8 mouse cellular contexts compared by ENCODE assay signal in genomic region chr13:58215592-58216341, GRCm38 (mm10). TPM values are rescaled to one million over a fixed set of nuclear protein-coding genes. Genes with fewer than 3 reads are reported as not detected.
DNase-seq lines count a peak whose midpoint lies in the region; ATAC-seq lines count a peak whose summit lies in the region.

Gene Ubqln1, minus strand, starts transcription at chr13:58215653.

- H3K27me3 ChIP-seq in hindbrain, embryonic 16.5 days (replicated peaks; ENCODE audit: control insufficient read depth, insufficient read depth, low read length), result no peaks in the 10 kb centered on the region

- H3K9me3 ChIP-seq in hindbrain, embryonic 16.5 days (ENCODE audit: control insufficient read depth, low read length), result no peaks in the 10 kb centered on the region

- H3K4me2 ChIP-seq in hindbrain, embryonic 16.5 days (ENCODE audit: low read length), result peak within 1 kb of the TSS; percentile 90

- peak; percentile 94 for ATAC-seq in hindbrain, embryonic 16.5 days

- H3K9ac ChIP-seq in hindbrain, embryonic 16.5 days (ENCODE audit: low read depth, low read length), result peak within 1 kb of the TSS; percentile 99

- H3K79me2 ChIP-seq in macrophage (ENCODE audit: inconsistent target), result peaks cover 41% of the 10 kb centered on the region

- H3K36me3 ChIP-seq in hindbrain, embryonic 16.5 days (ENCODE audit: control insufficient read depth, insufficient read depth, low read length), result no peaks in the 10 kb centered on the region
- H3K36me3 ChIP-seq in macrophage (ENCODE audit: inconsistent target), result no peaks in the 10 kb centered on the region

- H3K4me3 ChIP-seq in hindbrain, embryonic 16.5 days (ENCODE audit: low read length), result peak within 1 kb of the TSS; percentile 100
- peak within 1 kb of the TSS; percentile 77 for H3K4me3 ChIP-seq in macrophage (ENCODE audit: inconsistent target)

- DNase-seq in WW6 (ENCODE audit: low read depth, low spot score), result peak; percentile 52
- peak; percentile 62 to 88 for DNase-seq in cerebellum, postnatal 4 days (ENCODE audit: low spot score in 2 of 2)
- peak; percentile 84 for DNase-seq in gastrocnemius, adult 18-20 months (ENCODE audit: low spot score)
- peak; percentile 92 to 93 for DNase-seq in left cerebral cortex, adult 18-20 months (ENCODE audit: low spot score in 2 of 2)
- peak; percentile 93 for DNase-seq in right cerebral cortex, adult 18-20 months
- peak; percentile 54 for DNase-seq in urinary bladder, postnatal 10 days (ENCODE audit: low spot score)

- 3% methylated on average over 59 of the region's 62 CpGs for WGBS in hindbrain, embryonic 16.5 days
- 2% methylated on average over 61 of the region's 62 CpGs for WGBS in macrophage (ENCODE audit: missing documents)

- peak within 1 kb of the TSS; percentile 96 for H3K27ac ChIP-seq in hindbrain, embryonic 16.5 days (ENCODE audit: low read depth, low read length)
- peak within 1 kb of the TSS; percentile 68 for H3K27ac ChIP-seq in macrophage

- H3K4me1 ChIP-seq in hindbrain, embryonic 16.5 days (ENCODE audit: control insufficient read depth, insufficient read depth, low read depth, low read length), result peaks cover 28% of the 10 kb centered on the region

RNA-seq across cellular contexts. Expression of gene Ubqln1, which starts in this region (rescaled TPM):
- 10 to 100 TPM; 47.6 to 52.7 TPM for total RNA-seq in gastrocnemius, adult 18-20 months (2021)
- 129 and 142 TPM in 2 replicates for polyA plus RNA-seq in hindbrain, embryonic 16.5 days (2015; fragmentation: Nextera tagmentation; extraction: Ambion mirVana)
- total RNA-seq in left cerebral cortex, adult 18-20 months (2021), result 100 to 1,000 TPM; 155 to 162 TPM
- total RNA-seq in macrophage (2018; cell fraction: chromatin; rRNA removed), result 10 to 100 TPM; 15.3 to 49.2 (median 34.0) TPM
- total RNA-seq in macrophage (2018; cell fraction: cytosol; rRNA removed), result 10 to 100 TPM; 59.5 to 74.1 (median 66.3) TPM
- total RNA-seq in macrophage (2018; cell fraction: nucleus; rRNA removed), result 10 to 100 TPM; 23.6 to 67.9 (median 41.5) TPM
- 51.3 to 88.5 TPM (median 66.0 TPM) in 3 replicates for polyA plus RNA-seq in macrophage (2018)

Comparison
In these comparisons a context has a peak if more than half of its experiments do, and no peak if none do; other contexts are left out.
1. Peak in every context shown above with its lines: DNase-seq, ATAC-seq, H3K4me3 ChIP-seq and H3K27ac ChIP-seq.